Mouse (Mus musculus): ENCODE measurements around the gene Syt8. TPM values are rescaled to one million over a fixed set of nuclear protein-coding genes. Genes with fewer than 3 reads are reported as not detected.

The Syt8 gene
- total RNA-seq (2021): not detected
- polyA plus RNA-seq (2012; rRNA removed): not detected in 2 replicates
- long read RNA-seq: 0 reads

DNA sequence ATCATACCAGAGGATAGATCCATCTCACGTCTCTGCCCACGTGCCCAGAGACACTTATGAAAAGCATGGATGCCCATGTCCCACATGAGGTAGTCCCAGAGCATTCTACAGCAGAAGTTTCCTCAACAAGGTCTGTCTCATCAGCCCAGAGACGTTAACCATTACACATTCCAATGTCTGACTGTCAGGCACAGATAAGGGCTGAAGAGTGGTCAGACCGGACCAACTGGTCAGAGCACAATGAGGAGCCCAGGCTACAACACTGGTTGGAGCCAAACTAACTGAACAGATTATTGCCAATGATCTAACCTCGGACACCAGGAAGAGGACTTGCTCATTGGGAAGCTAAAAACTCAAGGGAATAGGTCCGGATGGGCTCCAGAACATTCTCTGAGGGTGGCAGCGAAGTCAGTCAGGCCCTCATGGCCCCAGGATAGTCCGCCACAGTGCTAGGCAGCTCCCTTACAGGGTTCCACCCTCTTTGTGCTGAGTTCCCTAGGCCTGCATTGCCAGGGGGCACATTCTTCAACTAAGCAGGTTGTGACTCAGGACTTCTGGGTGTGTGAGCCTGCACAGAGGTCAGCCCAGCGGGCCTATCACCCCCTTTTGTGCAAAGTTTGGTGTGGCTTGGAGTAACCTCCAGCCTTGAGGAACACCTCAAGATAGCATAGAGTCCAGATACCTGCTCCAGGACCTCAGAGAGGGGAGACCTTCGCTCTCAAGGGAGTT, at the start of gene Syt8:
TSS of gene Syt8 (plus strand) at position 714 of the 729 bp plus-strand sequence.
- Histone ChIP-seq H3K79me2 (replicated peaks; ENCODE audit: control insufficient read depth, insufficient read depth, low read length) (no peaks in the 10 kb centered on the region), H3K36me3 (ENCODE audit: control insufficient read depth, insufficient read depth, low read length) (no peaks in the 10 kb centered on the region), H3K27ac (no peak within 1 kb of the TSS), H3K4me3 (no peak within 1 kb of the TSS), H3K27me3 (ENCODE audit: control insufficient read depth, insufficient read depth, low read length) (no peaks in the 10 kb centered on the region), H3K4me1 (ENCODE audit: control insufficient read depth, insufficient read depth, low read length) (peaks cover 3% of the 10 kb centered on the region), H3K9ac (ENCODE audit: low read depth, low read length) (no peak within 1 kb of the TSS)
- 83% methylated on average over 10 of the region's 10 CpGs for WGBS
- no peak for TF ChIP-seq CTCF (IDR thresholded peaks at IDR 0.05)
- TF ChIP-seq POLR2A (IDR thresholded peaks at IDR 0.05; ENCODE audit: insufficient read depth, low read depth, low read length): no peak
- TF ChIP-seq EP300 (IDR thresholded peaks at IDR 0.05; ENCODE audit: insufficient read depth, low read depth, low read length): no peak
- intact Hi-C loops (cut with DNase I): loop anchor here (5.0 kb wide), 1 partner anchor 243 kb away; no protein-coding TSS in a partner anchor
- no peak for DNase-seq

DNA sequence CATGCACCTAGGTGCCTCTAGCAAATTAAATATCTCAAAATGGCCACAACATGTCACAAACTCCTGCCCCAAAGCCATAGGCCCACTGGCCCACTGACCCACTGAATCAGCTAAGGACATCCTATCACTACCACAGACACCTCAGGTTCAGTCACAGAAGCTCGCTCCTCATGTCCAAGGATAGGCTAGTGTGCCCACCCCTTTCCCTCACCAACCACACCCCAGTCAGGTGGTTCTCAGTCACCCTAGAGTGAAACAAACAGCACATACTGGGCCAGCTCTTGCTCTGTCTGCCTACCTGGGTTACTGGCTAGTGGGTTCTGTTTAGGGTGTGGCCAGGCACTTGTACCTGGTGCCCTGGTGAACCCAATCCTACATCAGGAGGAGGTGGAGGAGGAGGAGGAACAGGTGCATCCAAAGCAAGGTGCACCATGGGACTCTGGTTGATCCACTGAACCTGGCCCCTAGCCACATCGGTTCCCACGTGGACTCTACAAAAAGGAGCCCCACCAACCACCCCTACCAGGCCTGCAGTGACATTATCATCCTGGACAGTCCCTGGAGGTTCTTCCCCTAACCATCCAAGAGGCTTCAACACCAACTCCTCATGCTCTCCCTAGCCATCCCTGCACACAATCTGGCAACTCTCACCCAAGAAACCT, 48.8 kb upstream of the Syt8 start:
- intact Hi-C loops (cut with DNase I): loop anchor here (5.0 kb wide), 2 partner anchors 36 to 54 kb away; no protein-coding TSS in a partner anchor
- Histone ChIP-seq H3K79me2 (replicated peaks; ENCODE audit: control insufficient read depth, insufficient read depth, low read length) (peaks cover 2% of the 10 kb centered on the region), H3K4me3 (peak overlapping the region; percentile 95), H3K36me3 (ENCODE audit: control insufficient read depth, insufficient read depth, low read length) (peaks cover 5% of the 10 kb centered on the region; the same call in 1 of the 2 replicates), H3K9ac (ENCODE audit: low read depth, low read length) (peak overlapping the region; percentile 91), H3K4me1 (ENCODE audit: control insufficient read depth, insufficient read depth, low read length) (peaks cover 12% of the 10 kb centered on the region), H3K27ac (peak overlapping the region; percentile 97), H3K27me3 (ENCODE audit: control insufficient read depth, insufficient read depth, low read length) (no peaks in the 10 kb centered on the region)
- peak in 1 of 2 experiments; percentile 33 for DNase-seq
- 71% methylated on average over 3 of the region's 3 CpGs for WGBS
- TF ChIP-seq EP300 (IDR thresholded peaks at IDR 0.05; ENCODE audit: insufficient read depth, low read depth, low read length) (0 out of 2 replicates have a peak, but pooled peaks have one; percentile 21), POLR2A (IDR thresholded peaks at IDR 0.05; ENCODE audit: insufficient read depth, low read depth, low read length) (no peak)

DNA sequence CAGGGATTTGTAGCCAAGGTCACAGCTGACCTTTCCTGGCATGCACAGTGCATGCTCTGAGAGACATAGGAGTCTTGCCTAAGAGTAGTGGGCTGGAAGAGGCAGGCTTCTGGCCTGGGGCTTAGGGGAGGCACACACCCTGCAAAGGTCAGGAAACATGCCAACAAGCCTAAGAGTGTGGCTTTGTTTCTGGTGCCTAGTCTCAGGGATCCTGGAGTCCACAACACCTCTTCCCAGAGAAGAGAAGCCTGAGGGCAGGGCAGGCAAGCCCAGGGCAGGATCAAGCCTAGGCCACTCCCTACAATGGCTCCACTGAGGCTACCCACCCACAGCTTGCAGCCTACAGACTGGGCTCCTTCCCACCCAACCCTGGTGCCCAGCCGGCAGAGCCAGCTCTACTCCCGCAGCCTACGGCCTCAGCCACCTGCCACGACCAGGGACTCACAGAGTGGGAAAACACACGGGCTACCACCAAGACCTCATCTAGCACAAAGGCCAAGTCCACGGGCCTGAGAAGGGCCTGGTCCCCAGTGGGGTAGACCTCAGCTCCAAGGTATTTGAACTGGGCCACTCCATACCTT, 47.9 kb upstream of the Syt8 start:
- Histone ChIP-seq H3K27me3 (ENCODE audit: control insufficient read depth, insufficient read depth, low read length) (no peaks in the 10 kb centered on the region), H3K36me3 (ENCODE audit: control insufficient read depth, insufficient read depth, low read length) (peaks cover 5% of the 10 kb centered on the region; the same call in 1 of the 2 replicates), H3K9ac (ENCODE audit: low read depth, low read length) (peak overlapping the region; percentile 91), H3K79me2 (replicated peaks; ENCODE audit: control insufficient read depth, insufficient read depth, low read length) (peaks cover 2% of the 10 kb centered on the region), H3K4me3 (peak overlapping the region; percentile 95), H3K27ac (peak overlapping the region; percentile 97), H3K4me1 (ENCODE audit: control insufficient read depth, insufficient read depth, low read length) (peaks cover 14% of the 10 kb centered on the region)
- peak; percentile 60 to 62 for DNase-seq
- no peak for TF ChIP-seq EP300 (IDR thresholded peaks at IDR 0.05; ENCODE audit: insufficient read depth, low read depth, low read length)
- TF ChIP-seq POLR2A (IDR thresholded peaks at IDR 0.05; ENCODE audit: insufficient read depth, low read depth, low read length): no peak
- no peak for TF ChIP-seq CTCF (IDR thresholded peaks at IDR 0.05)
- 16% methylated on average over 6 of the region's 6 CpGs for WGBS
- intact Hi-C loops (cut with DNase I): loop anchor here (5.0 kb wide), 2 partner anchors 36 to 54 kb away; no protein-coding TSS in a partner anchor

DNA sequence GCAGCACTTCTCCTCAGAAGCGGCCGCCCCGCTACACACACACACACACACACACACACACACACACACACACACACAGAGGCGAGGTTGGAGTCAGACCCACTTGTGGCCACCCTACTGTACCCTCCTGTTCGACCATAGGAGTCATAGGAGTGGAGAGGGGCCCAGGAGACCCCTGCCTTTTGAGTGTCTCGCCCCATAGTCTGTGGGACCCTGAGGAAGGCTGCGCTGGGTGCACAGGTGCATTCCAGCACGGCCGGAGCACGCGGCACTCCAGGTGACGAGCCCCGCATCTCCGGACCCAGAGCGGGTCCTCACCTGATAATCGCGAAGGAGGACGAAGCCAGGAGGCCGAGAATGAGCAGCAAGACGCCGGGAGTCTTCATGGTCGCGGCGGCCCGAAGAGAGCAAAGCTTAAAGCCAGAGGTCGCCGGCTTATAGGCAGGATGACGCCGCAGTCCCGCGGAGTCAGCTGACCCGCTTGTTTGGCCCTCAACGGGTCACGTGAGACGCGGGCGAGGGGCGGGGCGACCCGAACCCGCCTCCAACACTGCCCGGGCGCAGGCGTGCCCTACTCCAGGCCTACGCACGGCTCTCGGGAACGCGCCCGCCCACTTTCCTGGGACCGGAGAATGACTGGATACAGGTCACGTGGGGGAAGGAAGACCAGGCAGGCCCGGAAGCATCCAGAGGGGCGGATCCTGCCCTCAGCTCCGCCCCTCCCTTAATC, 47.1 kb upstream of the Syt8 start, which contains the start of gene Ctsd:
TSS of gene Ctsd (minus strand) at position 620 of the 730 bp plus-strand sequence.
- Histone ChIP-seq H3K79me2 (replicated peaks; ENCODE audit: control insufficient read depth, insufficient read depth, low read length) (peaks cover 2% of the 10 kb centered on the region), H3K36me3 (ENCODE audit: control insufficient read depth, insufficient read depth, low read length) (peaks cover 5% of the 10 kb centered on the region; the same call in 1 of the 2 replicates), H3K9ac (ENCODE audit: low read depth, low read length) (peak within 1 kb of the TSS; percentile 91), H3K27ac (peak within 1 kb of the TSS; percentile 97), H3K27me3 (ENCODE audit: control insufficient read depth, insufficient read depth, low read length) (no peaks in the 10 kb centered on the region), H3K4me1 (ENCODE audit: control insufficient read depth, insufficient read depth, low read length) (peaks cover 14% of the 10 kb centered on the region), H3K4me3 (peak within 1 kb of the TSS; percentile 95)
- no peak for TF ChIP-seq EP300 (IDR thresholded peaks at IDR 0.05; ENCODE audit: insufficient read depth, low read depth, low read length)
- 0 out of 2 replicates have a peak, but pooled peaks have one; percentile 6 for TF ChIP-seq CTCF (IDR thresholded peaks at IDR 0.05)
- TF ChIP-seq POLR2A (IDR thresholded peaks at IDR 0.05; ENCODE audit: insufficient read depth, low read depth, low read length): peak; percentile 94
- intact Hi-C loops (cut with DNase I): loop anchor here (5.0 kb wide), 2 partner anchors 35 to 55 kb away; no protein-coding TSS in a partner anchor
- peak; percentile 97 to 98 for DNase-seq
- WGBS: under 1% methylated on average over 55 of the region's 55 CpGs

DNA sequence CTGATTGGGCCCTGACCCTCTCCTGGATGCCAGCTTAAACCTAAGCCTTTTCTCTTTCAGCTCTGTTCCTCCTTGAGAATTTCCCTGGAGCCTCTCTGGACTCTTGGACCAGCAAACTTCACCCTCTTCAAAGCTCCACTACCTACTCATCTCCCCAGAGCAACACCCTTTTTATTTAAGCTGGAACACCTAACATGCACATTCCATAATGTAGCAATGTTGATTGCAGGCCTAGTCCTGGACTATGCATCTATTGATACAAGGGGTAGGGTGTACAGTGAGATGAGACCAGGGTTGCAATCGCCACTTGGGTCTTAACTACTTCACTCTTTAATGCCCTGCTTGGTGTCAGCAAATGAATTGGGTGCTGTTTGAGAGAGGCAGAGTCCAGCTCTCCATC, 46.5 kb upstream of the Syt8 start:
- H3K9ac ChIP-seq (ENCODE audit: low read depth, low read length): no peak overlapping the region
- TF ChIP-seq POLR2A (IDR thresholded peaks at IDR 0.05; ENCODE audit: insufficient read depth, low read depth, low read length) (no peak), CTCF (IDR thresholded peaks at IDR 0.05) (no peak), EP300 (IDR thresholded peaks at IDR 0.05; ENCODE audit: insufficient read depth, low read depth, low read length) (no peak)
- peaks cover 2% of the 10 kb centered on the region for H3K79me2 ChIP-seq (replicated peaks; ENCODE audit: control insufficient read depth, insufficient read depth, low read length)
- H3K4me1 ChIP-seq (ENCODE audit: control insufficient read depth, insufficient read depth, low read length): peaks cover 15% of the 10 kb centered on the region
- intact Hi-C loops (cut with DNase I): loop anchor here (5.0 kb wide), 2 partner anchors 34 to 56 kb away; no protein-coding TSS in a partner anchor
- no peak overlapping the region; the same call in 1 of the 2 replicates for H3K4me3 ChIP-seq
- H3K36me3 ChIP-seq (ENCODE audit: control insufficient read depth, insufficient read depth, low read length): peaks cover 5% of the 10 kb centered on the region; the same call in 1 of the 2 replicates
- H3K27me3 ChIP-seq (ENCODE audit: control insufficient read depth, insufficient read depth, low read length): no peaks in the 10 kb centered on the region
- DNase-seq: no peak
- peak overlapping the region; percentile 97 for H3K27ac ChIP-seq
- WGBS: 95% methylated on average over 1 of the region's 1 CpGs
